Mouse (Mus musculus) liver, embryonic 14.5 days (tissue): ENCODE measurements around the gene 1700061G19Rik.

ENCODE experiments used
- CTCF ChIP-seq: IDR thresholded peaks from 2 replicates; pipeline ENCODE4 v1.5.1; 2016; ENCODE audit warnings: antibody characterized with exemption, low read depth, control low read depth
- EP300 ChIP-seq: IDR thresholded peaks from 2 replicates; pipeline ENCODE4 v1.6.1; 2016; ENCODE audit warnings: antibody characterized with exemption, low read depth

DNA sequence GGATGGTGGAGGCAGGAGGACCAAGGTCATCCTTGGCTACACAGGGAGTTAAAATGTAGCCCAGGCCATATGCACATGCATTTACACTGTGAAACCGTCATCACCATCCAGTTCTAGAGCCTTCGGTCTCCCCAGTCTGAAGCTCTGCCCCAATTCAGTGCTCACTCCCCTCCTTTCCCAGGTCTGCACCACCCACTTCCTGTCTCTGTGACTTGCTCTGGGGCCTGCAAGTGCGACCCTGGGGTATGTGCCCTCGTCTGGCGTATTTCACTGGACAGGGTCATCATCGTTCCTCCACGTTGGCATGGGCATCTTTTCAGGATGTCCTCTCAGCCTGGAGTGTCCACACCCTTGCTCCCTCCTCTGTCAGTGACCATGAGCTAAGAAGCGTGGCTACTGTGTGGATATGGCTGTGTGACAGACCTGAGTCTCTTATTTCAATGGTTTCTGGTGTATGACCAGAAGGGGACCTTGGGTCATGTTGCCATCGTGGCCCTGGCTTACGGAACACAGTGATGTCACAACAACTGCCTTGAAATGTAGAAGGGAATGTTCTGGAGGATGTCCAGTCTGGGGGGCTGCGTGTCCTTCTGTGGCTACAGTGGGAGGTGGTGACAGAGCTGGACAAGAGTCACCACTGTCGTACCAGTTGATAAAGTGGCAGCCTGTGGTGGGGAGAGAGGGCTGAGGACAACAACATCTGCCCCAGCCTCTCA lies at the start of gene 1700061G19Rik:
- TF ChIP-seq CTCF (no peak), EP300 (no peak)
